Mouse (Mus musculus) midbrain, embryonic 13.5 days (tissue): ENCODE measurements at regions not wholly inside any gene's neighbourhood (a gene's known extent, or its start where the extent isn't known, plus 50 kb on each side); places are given as distances from the start of the nearest gene placed in this dataset.

Source experiments
- ATAC-seq: fragments of 200-750 bp; cut with Nextera tagmentation; 2 replicates; pipeline ENCODE4 v1.8.0; 2017; ENCODE audit warnings: mild to moderate bottlenecking, moderate TSS enrichment, moderate library complexity
- H3K27ac ChIP-seq: fragments of 300-500 bp; sonication (generic); 2 replicates; pipeline ENCODE4 v1.5.1; 2015; ENCODE audit warnings: inconsistent platforms, mild to moderate bottlenecking, moderate library complexity
- H3K27me3 ChIP-seq: fragments of 300-500 bp; sonication (generic); 2 replicates; pipeline ENCODE4 v1.6.1; 2015; ENCODE audit warnings: mild to moderate bottlenecking, inconsistent platforms
- H3K36me3 ChIP-seq: fragments of 300-500 bp; sonication (generic); 2 replicates; pipeline ENCODE4 v1.6.1; 2015; ENCODE audit warnings: mild to moderate bottlenecking, inconsistent platforms
- H3K4me1 ChIP-seq: fragments of 300-500 bp; sonication (generic); replicated peaks from 2 replicates; pipeline ENCODE4 v1.6.1; 2015; ENCODE audit warnings: inconsistent platforms
- H3K4me2 ChIP-seq: fragments of 300-500 bp; sonication (generic); replicated peaks from 2 replicates; pipeline ENCODE4 v1.6.1; 2015; ENCODE audit warnings: moderate library complexity, mild to moderate bottlenecking, inconsistent platforms
- H3K4me3 ChIP-seq: fragments of 300-500 bp; sonication (generic); replicated peaks from 2 replicates; pipeline ENCODE4 v1.5.1; 2015; ENCODE audit warnings: mild to moderate bottlenecking, inconsistent platforms
- H3K9ac ChIP-seq: fragments of 300-500 bp; sonication (generic); replicated peaks from 2 replicates; pipeline ENCODE4 v1.6.1; 2015; ENCODE audit warnings: mild to moderate bottlenecking, inconsistent platforms
- H3K9me3 ChIP-seq: fragments of 300-500 bp; sonication (generic); 2 replicates; pipeline ENCODE4 v1.6.1; 2016; ENCODE audit warnings: mild to moderate bottlenecking, inconsistent platforms
- WGBS: fragments of 180-500 bp; shearing (Covaris S2); methylation state at CpG from one replicate; pipeline ENCODE4 v1.1.7; 2015; 5-methylcytosine and 5-hydroxymethylcytosine counted together

DNA sequence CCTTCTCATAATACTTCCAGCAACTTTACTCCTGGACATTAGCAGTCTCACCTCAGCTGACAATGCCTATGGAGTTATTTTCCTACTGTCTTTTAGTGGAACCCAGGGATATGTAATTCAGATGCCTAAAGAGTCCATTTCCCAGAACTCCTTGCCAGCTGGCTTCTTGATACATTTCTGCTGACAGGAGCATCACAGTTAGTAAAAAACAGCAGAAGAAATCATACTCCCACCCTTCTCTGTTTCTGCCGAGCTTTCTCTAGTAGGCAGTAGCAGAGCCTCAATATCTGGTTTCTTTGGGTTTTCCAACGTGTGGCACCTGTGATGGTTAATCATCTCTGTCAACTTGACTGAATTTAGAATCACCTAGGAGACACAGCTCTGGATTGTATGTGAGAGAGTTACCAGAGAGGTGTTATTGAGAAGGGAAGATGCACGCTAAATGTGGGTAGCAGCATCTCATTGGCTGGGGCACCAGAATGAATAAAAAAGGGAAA, 269.1 kb upstream of the Ncam1 start:
- Histone ChIP-seq H3K9me3 (no peaks in the 10 kb centered on the region), H3K27ac (no peak overlapping the region), H3K4me2 (no peak overlapping the region), H3K4me1 (no peaks in the 10 kb centered on the region), H3K9ac (no peak overlapping the region), H3K27me3 (no peaks in the 10 kb centered on the region), H3K36me3 (no peaks in the 10 kb centered on the region), H3K4me3 (no peak overlapping the region)
- WGBS, result 77% methylated on average over 3 of the region's 3 CpGs
- ATAC-seq, result no peak

DNA sequence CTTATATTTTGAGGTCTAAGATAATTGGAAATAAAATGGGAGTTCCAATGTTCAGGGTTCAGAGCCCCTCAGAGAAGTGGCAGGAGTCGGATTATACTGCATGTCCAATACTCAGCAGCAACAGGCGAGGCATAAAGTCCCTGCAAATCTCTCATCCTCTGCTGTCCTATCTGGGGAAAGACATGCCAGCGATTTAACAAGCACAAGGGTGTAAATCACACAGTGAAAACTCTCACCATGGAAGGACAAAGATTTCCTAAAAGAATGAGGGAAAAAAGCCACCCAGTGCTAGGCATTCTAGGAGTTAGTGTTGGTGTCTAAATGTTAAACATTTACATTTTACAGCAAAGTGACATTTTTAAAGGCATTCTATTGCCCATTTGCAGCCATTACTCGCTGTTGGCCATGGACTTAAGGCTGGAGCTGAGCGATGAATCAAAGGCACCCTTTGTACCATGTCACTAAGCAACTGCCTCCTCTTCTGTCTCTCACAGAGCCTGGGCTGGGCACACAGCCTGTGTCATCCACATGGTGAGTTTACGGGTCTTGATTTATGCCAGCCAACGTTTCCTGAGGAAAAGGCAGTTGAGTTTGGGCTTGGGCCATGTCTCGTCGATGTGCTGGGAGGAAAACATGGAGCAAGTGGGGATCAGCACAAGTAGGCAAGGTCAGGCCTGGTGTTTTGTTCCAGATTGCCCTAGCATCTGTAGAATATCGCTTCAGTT, 265.9 kb upstream of the Ncam1 start:
- H3K27me3 ChIP-seq, result no peaks in the 10 kb centered on the region
- no peak for ATAC-seq
- no peak overlapping the region for H3K4me2 ChIP-seq
- no peak overlapping the region for H3K9ac ChIP-seq
- H3K36me3 ChIP-seq, result no peaks in the 10 kb centered on the region
- H3K27ac ChIP-seq, result no peak overlapping the region
- H3K9me3 ChIP-seq, result no peaks in the 10 kb centered on the region
- no peaks in the 10 kb centered on the region for H3K4me1 ChIP-seq
- no peak overlapping the region for H3K4me3 ChIP-seq
- WGBS, result 82% methylated on average over 10 of the region's 10 CpGs

DNA sequence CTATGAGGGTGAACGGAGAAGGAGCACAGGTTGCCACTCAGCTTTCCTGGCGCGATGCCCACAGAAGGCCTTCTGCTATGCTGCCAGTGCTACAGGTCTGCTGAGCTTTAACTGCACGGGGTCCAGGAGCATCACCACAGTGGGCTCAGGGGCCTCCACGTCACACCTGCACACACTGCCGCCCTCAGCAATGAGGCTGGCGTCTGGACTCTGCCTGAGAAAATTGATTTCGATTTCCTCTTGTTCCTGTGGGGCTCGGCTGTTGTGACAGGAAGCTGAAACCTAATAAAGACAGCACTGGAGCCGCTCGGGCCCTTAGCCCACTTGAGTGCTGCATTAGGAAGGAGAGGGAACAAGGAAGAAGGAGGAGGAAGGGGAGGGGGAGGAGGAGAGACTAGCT, 239.5 kb upstream of the Ncam1 start:
- peak overlapping the region; percentile 19; the same call in 1 of the 2 replicates for H3K27ac ChIP-seq
- ATAC-seq, result 0 out of 2 replicates have a peak, but pooled peaks have one; percentile 45
- H3K4me2 ChIP-seq, result no peak overlapping the region
- H3K36me3 ChIP-seq, result no peaks in the 10 kb centered on the region
- H3K9me3 ChIP-seq, result no peaks in the 10 kb centered on the region
- H3K4me3 ChIP-seq, result no peak overlapping the region
- WGBS, result 60% methylated on average over 11 of the region's 11 CpGs
- peaks cover 11% of the 10 kb centered on the region; the same call in 1 of the 2 replicates for H3K4me1 ChIP-seq
- H3K27me3 ChIP-seq, result no peaks in the 10 kb centered on the region
- no peak overlapping the region for H3K9ac ChIP-seq

DNA sequence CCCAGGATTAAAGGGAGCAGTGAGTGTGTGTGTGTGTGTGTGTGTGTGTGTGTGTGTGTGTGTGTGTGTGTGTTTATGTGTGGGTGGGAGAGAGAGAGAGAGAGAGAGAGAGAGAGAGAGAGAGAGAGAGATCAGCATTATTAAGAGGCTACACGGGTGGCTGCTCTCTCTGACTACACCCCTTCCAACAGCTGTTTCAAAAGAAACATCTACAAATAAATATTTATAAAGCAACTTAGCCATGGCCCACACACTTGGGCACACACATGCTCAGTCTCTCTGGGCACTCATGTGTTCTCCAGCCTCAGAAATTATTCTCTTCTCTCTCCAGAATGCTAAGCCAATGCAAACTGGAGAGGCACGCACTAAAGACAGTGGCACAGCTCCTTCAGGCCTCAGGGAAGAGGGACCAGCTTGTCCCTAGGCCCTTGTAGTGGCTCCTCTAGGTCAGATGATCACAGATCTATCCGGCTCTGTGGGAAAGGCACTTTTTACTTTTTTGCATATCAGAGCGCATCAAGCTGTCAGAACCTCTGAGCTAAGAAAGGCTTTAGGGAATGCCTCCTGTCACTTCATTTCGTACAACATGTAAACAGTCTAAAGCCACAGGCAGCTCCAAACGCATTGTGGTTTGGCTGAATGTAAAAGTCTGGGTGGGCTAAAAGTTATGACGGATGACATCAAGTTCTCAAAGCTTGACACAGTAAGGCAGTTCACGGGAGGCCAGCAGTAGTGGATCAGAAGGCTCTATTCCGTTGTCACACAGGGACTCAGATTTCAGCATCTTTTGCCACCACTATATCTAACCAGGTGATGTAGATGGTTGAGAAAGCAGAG, 233.8 kb upstream of the Ncam1 start:
- Histone ChIP-seq H3K9me3 (no peaks in the 10 kb centered on the region), H3K9ac (no peak overlapping the region), H3K36me3 (no peaks in the 10 kb centered on the region), H3K4me1 (peaks cover 24% of the 10 kb centered on the region), H3K4me2 (no peak overlapping the region), H3K27ac (no peak overlapping the region; the same call in 1 of the 2 replicates), H3K4me3 (no peak overlapping the region), H3K27me3 (no peaks in the 10 kb centered on the region)
- WGBS, result 48% methylated on average over 9 of the region's 9 CpGs
- peak; percentile 65 for ATAC-seq

DNA sequence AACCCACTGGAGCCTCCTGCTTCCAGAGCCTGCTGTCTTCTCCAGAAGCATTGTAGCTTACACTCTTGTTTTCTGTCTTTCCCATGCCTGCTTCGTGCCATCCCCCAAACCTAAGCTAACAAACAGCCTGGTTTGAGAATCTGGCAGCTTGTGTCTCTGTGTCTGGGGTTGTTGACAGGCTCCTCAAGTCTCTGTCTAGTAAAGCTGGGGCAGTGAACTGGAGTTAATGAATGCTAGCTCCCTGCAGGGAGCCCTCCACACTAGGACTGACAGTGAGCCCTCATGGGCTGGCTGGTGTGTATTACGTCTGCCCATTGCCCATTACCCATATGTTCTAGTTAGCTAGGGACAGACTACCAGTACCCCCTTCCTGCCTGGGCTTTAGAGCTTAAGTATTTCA, 232.6 kb upstream of the Ncam1 start:
- H3K27me3 ChIP-seq, result no peaks in the 10 kb centered on the region
- H3K27ac ChIP-seq, result no peak overlapping the region
- no peak overlapping the region for H3K4me2 ChIP-seq
- ATAC-seq, result no peak
- peaks cover 24% of the 10 kb centered on the region for H3K4me1 ChIP-seq
- H3K9me3 ChIP-seq, result no peaks in the 10 kb centered on the region
- H3K36me3 ChIP-seq, result no peaks in the 10 kb centered on the region
- no peak overlapping the region for H3K4me3 ChIP-seq
- 29% methylated on average over 2 of the region's 2 CpGs for WGBS
- H3K9ac ChIP-seq, result no peak overlapping the region

DNA sequence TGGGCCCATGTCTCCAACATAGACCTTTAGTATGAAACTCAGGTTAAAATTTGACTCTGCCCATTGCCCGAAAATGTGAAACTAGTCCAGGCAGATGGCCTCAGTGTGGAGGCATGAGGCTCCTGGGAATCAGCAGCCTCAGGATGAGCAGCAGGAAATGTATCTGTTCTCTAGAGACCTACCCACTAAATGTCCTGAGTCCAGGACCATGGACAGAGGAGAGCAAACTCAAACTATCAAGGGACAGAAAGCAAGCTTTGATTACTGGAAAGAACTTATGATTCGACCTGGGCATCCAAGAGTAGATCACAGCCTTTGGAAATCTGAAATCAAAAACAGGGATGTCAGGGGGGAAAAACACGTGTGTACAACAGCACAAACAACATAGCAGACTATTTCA, 230.3 kb upstream of the Ncam1 start:
- H3K4me3 ChIP-seq, result no peak overlapping the region
- no peak overlapping the region for H3K4me2 ChIP-seq
- no peak for ATAC-seq
- H3K36me3 ChIP-seq, result no peaks in the 10 kb centered on the region
- H3K9ac ChIP-seq, result no peak overlapping the region
- H3K27me3 ChIP-seq, result no peaks in the 10 kb centered on the region
- H3K9me3 ChIP-seq, result no peaks in the 10 kb centered on the region
- peaks cover 24% of the 10 kb centered on the region for H3K4me1 ChIP-seq
- no peak overlapping the region for H3K27ac ChIP-seq
- 65% methylated on average over 3 of the region's 3 CpGs for WGBS

DNA sequence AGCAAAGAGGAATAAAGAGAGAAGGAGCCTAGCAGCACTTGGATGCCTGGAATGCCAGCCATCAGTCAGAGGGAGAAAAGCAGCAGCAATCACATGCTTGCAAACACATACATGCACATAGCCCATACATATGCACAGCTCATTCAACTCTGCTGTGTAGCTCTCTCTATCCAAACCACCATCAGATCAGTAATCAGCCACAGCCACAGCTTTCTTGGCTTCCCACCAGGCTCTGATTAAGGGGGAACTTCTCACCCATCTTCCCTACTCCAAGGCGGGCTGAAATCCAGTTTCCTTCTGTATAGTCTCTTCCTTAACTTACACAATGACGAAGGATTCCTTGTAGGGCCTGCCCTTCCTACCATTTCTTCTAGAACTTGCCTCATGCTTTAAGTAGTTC, 229.8 kb upstream of the Ncam1 start:
- Histone ChIP-seq H3K4me2 (no peak overlapping the region), H3K36me3 (no peaks in the 10 kb centered on the region), H3K27ac (no peak overlapping the region), H3K9me3 (no peaks in the 10 kb centered on the region), H3K4me1 (peaks cover 22% of the 10 kb centered on the region), H3K27me3 (no peaks in the 10 kb centered on the region), H3K9ac (no peak overlapping the region), H3K4me3 (no peak overlapping the region)
- WGBS, result 81% methylated on average over 2 of the region's 2 CpGs
- ATAC-seq, result no peak

DNA sequence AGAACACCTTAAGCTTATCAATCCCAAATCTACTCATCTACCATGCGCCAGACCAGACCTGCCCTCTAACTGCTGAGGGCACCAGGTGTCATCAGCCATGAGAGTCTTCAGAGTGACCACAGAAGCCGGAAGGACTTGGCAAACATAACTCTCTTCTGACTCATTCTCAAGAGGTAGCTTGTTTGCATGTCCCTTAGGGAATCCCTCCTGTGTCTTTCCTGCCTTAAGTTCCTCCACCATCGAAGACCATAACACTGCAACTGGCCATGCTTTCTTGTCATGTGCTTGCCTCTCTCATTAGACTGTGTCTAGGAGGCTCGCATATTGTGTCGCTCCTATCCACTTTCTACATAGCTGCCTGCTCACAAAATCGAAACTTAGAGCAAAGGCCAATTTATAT, 226.1 kb upstream of the Ncam1 start:
- no peak overlapping the region for H3K4me2 ChIP-seq
- no peaks in the 10 kb centered on the region for H3K4me1 ChIP-seq
- no peak for ATAC-seq
- no peaks in the 10 kb centered on the region for H3K36me3 ChIP-seq
- no peaks in the 10 kb centered on the region for H3K27me3 ChIP-seq
- no peak overlapping the region for H3K4me3 ChIP-seq
- H3K27ac ChIP-seq, result no peak overlapping the region
- 93% methylated on average over 6 of the region's 6 CpGs for WGBS
- no peaks in the 10 kb centered on the region for H3K9me3 ChIP-seq
- no peak overlapping the region for H3K9ac ChIP-seq

DNA sequence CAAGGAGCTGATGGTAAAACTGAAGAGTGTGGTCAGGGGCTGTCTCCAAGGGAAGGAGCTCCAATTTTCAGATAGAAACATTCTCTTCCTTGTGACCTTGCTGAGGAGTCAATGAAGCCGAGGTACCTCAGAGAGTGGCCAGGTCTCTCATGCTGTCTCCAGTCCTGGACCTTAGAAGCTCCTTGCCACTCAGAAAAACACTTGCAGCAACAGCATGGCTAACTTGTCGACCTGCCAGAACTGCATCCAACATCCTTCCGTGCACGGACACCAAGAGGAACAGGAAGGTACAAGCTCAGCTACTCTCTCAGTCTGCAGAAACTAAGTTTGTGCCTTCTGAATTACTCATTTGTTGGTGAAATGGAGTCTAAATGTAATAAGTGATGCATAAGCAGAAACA, 214.9 kb upstream of the Ncam1 start:
- Histone ChIP-seq H3K9ac (no peak overlapping the region), H3K4me2 (no peak overlapping the region), H3K9me3 (no peaks in the 10 kb centered on the region), H3K27me3 (no peaks in the 10 kb centered on the region), H3K4me1 (no peaks in the 10 kb centered on the region), H3K4me3 (no peak overlapping the region), H3K36me3 (no peaks in the 10 kb centered on the region), H3K27ac (no peak overlapping the region)
- no peak for ATAC-seq
- WGBS, result 87% methylated on average over 4 of the region's 4 CpGs

DNA sequence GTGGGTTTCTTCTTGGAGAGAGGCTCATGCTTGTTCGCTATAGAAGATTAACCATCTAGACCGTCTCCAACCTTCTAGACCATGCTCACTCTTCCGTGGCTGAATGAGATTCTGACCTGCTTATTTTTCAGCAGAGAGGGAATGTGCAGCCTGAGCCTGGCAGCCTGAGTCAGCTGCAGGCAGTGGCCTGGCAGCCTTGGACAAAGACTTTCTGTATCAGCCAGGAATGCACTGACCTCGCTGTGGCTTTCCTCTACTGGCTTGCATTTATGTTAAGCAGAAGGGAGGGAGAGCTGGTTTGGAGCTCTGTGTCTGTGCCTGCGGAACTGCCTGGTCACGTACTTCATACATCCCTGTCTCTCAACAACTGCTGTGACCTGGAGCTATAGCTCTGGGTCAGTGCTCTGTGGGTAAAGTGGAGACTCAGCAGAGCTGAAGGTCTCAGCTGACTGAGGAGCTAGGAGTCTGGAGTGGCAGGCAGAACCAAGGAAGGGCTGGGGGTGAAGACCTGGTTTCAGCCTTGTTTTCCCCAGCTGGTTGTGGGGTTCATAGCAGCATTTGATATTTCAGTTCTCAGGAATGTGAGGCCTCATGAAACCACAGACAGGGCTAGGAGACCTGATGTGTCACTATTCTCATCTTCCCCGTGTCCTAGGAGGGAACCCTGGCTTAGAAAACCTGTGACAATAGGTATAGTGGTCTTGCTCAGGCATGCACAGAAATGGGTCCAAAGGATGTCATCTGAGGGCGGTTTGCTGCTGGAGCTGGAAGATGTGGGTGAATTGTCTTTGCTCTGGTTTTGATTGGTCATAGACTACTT, 207.2 kb upstream of the Ncam1 start:
- H3K36me3 ChIP-seq, result no peaks in the 10 kb centered on the region
- 37% methylated on average over 8 of the region's 8 CpGs for WGBS
- H3K27ac ChIP-seq, result peak overlapping the region; percentile 52
- H3K27me3 ChIP-seq, result no peaks in the 10 kb centered on the region
- no peak overlapping the region for H3K4me2 ChIP-seq
- H3K4me1 ChIP-seq, result peaks cover 10% of the 10 kb centered on the region
- no peak overlapping the region for H3K9ac ChIP-seq
- H3K9me3 ChIP-seq, result no peaks in the 10 kb centered on the region
- peak; percentile 63; the same call in 1 of the 2 replicates for ATAC-seq
- H3K4me3 ChIP-seq, result no peak overlapping the region

DNA sequence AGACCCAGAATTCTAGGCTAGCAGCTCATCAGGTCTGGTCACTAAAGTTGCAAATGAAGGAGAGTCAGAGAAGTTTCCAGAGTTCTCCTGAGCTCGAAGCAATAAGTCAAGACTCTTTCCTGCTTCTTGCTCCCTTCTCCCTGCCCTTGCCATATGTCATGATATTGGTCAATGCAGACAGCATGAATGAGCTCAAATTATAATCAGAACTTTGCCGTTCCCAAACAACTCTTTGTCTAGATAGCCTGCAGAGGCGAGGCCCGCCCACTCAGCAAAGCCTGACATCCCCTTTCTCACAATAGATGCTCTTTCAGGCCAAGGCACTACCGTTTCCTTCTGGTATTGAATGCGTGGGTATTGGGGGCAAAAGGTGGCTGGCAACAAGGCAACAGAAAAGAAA, 204.0 kb upstream of the Ncam1 start:
- Histone ChIP-seq H3K9ac (no peak overlapping the region), H3K36me3 (no peaks in the 10 kb centered on the region), H3K4me3 (no peak overlapping the region), H3K4me2 (no peak overlapping the region), H3K9me3 (no peaks in the 10 kb centered on the region), H3K4me1 (peaks cover 15% of the 10 kb centered on the region), H3K27ac (no peak overlapping the region), H3K27me3 (no peaks in the 10 kb centered on the region)
- no peak for ATAC-seq
- 79% methylated on average over 6 of the region's 6 CpGs for WGBS
